Mouse (Mus musculus) adrenal gland, adult 8-10 months (tissue): ENCODE results near the gene Plekhg6. TPM values are rescaled to one million over a fixed set of nuclear protein-coding genes. Genes with fewer than 3 reads are reported as not detected.

Source experiments
- DNase-seq: peaks from one replicate; pipeline ENCODE4 v3.0.0; 2022
- total RNA-seq, 4 experiments: library from RNA; stranded (reverse); gene quantifications; 2 replicates each; pipeline ENCODE4 v1.2.4; 2022

The Plekhg6 gene
- total RNA-seq, 4 experiments from 2014 or later = 0.09 to 0.19 TPM; not detected in 2

DNA sequence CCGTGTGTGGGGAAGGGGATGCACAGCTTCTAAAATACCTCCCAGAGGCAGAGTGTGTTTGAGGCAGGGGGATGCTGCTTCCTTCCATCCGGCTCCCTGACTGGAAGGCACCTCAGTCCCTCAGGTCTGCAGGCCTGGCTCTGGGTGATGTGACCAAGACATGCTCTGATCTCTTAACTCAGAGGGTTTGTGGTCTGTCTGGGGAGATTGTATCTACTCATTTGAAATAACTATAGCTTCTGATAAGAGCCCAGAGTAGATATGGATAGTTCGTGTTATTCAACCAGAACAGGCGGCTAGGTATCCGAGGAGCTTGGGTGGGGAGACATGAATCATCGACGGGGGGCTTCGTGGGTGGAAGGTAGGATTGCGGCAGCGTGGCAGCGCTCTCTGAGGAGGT, 27.4 kb downstream of the Plekhg6 start:
- DNase-seq = no peak

DNA sequence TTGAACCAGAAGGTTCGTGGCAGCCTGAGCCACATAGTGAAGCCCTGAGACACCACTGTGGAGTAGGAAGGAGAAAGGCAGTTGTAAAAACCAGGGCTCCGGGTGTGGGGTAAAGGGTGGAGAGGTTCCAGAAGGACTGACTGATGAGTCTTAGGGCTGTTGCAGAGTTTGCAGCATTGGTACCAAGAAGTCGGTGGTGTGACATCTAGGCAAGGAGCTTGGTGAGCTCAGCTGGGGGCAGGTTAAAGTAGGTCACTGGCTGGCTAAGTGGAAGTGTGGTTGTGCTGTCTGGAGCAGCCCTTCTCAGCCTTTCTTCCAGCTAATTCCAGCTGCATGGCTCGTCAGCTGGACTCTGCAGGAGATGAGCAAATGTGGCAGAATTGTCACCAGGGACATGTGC, 27.8 kb downstream of the Plekhg6 start:
- DNase-seq = no peak

DNA sequence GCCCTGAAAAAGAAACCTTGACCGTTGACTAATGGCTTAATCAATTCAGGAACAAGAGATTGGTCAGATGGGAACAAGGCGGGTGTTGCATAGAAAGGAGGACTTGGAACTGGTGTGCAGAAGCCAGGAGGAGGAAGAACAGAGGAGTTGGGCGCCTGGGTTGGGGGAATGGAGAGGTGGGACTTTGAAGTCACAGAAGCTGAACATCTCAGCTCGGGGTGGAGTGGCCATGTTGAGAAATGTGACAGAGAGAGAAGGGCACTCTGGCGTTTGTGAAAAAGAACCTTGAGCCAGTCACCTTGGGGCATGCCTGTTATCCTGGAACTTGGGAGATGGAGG, 28.6 kb downstream of the Plekhg6 start:
- no peak for DNase-seq

DNA sequence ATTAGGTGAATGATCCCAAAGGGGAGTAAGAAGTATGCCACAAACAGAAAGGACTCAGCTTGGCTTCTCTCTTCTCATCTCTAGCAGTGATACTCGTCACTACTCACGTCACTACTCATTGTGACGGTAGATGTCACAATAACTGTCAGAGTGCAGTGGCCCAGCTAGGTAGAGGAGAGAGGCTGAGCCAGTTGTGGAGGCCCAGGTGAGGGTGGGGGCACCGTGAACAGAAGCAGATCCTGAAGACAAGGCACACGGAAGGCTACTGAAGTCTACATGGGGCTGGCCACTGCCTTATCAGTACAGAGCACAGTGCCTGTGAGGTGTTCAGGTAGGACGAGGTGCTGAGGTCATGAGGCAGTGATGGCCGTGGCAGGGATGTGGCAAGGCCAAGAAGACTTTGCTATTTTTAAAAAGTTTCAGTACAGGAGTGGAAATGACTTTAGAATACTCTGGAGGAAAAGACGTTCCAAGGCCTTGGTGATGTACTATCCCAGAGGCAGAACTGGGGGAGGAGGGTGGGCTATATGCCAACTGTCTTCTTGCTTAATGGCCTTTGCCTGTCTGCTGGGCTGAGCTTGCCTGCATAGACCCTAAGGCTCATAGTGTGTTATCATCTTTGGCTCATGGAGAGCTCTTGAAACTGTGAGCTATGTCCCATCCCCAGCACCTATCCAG, 29.1 kb downstream of the Plekhg6 start:
- DNase-seq = peak; percentile 87

DNA sequence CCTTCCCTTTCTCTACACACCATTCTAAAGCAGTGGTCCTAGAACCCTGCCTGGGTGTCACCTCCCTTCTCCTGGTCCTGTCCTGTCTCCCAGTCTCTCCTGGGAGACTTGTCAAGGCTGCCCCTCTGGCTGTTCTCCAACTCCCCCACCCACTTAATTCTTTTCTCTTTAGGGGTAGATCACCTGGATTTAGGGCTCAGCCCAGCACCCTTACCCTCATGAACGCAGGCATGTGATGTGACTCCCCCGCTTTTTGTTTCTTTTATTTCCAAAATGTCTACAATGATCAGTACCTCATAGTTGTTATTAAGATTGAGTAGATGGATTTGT, 29.6 kb downstream of the Plekhg6 start:
- no peak for DNase-seq

DNA sequence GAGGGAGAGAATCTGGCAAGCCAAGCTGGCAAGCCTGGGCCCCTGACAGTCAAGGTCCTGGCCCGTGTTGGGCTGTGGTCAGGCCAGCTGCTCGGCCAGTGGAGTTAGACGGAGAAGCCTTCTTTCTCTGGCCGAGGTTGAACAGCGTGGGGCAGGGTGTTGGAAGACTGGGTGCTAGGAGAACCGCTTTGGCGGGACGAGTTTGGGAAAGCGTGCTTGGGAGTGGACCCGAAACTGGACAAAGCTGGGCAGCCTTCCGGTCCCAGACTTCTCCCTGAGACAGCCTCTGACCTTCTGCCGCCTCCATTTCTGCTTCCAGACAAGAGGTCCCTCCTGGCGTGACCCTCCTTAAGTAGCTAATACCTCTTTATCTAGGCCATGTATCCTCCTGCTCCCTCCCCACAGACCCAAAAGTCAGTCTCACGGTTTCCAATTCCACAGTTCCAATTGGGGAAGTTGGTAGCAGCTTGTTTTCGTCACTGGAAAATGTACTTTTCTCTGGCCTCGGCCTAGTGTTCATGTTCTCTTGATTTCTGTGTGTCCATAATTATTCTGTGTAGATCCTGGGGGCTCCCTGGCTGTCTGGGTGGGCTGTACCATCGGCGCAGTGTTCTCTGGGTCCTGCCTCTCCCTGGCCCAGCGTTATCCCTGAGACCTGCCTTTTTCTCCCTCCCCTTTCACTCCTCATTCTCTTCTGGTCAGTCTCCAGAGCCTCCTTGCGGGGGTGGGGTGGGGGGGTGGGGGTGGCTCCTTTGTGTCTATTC, 30.2 kb downstream of the Plekhg6 start:
- DNase-seq = no peak

DNA sequence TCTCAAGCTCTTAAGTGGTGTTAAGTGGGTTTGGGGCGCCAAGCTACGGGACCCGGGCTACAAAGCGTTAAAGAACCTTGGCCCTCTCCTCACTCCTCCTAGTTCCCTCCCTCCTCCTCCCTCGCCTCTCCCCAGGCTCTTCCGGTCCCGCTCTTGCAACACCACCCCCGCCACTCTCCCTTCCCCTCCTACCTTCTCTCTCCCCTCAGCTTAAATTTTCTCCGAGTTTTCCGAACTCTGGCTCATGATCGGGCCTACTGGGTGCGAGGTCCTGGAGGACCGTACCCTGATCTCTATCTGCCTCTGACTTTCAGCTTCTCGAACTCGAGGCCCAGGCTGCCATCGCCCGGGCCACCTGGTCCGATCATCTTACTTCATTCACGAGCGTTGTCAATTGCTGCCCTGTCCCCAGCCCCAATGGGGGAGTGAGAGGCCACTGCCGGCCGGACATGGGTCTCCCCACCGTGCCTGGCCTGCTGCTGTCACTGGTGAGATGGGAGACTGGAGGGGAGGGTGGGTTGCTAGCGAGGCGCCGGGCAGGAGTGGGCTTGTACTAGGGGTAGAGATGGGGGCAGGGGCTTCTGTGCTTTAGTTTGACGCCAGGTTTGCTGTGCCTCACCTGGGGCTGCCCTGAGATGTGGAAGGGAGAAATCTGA, 30.9 kb downstream of the Plekhg6 start:
- DNase-seq = peak; percentile 72

DNA sequence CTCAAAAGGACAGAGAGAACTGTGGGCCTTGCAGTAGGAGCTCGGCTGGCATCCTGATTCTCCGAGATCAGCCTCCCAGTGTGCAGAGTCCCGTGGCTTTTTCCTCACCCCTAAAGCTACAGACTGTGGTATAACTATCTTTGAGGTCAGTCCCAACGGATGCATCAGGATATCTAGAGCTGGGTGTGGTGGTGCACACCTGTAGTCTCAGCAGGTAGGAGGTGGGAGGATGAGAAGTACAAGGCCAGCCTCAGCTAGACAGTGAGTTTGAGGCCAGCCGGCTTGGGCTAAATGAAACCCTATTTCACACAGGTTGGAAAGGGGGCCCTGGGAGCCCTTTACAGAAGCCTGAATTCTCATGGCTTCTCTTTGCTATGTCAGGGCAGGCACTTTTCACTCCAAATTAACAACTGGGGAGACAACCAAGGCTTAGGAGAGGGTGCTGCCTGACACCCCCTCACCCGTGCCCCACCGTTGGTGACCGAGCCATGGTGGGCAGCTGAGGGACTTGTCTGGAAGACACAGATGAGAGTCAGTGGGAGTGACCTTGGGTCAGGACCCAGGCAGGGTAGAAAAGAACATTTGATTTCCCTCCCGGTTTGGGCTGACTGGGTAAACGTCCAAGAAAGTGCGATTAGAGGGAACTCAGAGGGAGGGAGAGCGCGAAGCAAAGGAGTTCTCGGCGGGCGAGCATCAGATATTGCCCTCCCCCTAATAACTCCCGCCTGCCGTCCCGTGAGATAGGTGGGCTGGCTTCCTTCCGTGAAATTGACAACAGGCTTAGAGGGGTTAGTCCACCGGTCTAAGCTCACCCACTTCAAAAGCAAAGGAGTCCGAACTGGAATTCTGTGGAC, 31.6 kb downstream of the Plekhg6 start, which contains the start of gene Tnfrsf1a:
Gene Tnfrsf1a (plus strand): TSS at position 642 of the 854 bp plus-strand sequence.
- DNase-seq = no peak

DNA sequence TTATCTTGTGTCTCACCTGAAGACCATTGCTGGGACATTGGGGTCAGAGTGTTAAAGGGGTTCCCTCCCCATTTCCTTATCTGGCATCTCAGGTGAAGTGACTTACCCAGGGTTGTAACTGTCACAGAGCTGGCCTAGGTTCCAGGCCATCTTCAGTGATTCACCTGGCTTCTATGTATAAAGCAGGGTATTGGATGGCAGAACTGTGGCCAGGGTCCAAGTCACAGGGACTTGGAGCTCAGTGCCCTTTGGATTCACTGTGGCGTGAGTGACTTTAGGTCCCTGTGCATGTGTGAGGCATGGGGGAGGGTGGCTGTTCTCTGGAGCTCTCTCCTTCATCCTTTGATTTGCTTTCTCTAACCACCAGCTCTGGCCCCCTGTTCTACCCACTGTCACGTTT, 34.6 kb downstream of the Plekhg6 start:
- DNase-seq = no peak

DNA sequence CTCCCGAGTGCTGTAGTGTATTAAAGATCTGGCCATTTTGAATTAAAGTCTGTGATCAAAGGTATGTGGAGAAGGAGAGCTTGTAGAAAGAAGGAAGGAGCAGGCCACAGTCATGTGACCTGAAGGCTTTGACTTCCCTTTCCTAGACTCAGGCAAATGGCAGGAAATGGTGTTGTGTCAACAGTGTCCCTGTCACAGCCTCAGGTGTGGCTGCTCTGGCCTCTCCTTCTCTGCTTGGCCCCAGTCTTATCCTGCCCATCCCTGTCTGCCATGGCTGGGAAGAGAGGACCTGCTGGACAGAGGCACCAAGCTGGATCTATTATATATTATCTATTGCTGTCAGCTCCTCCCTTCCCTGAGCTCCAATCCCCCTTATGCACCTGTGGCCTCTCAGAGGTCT, 35.0 kb downstream of the Plekhg6 start:
- no peak for DNase-seq

DNA sequence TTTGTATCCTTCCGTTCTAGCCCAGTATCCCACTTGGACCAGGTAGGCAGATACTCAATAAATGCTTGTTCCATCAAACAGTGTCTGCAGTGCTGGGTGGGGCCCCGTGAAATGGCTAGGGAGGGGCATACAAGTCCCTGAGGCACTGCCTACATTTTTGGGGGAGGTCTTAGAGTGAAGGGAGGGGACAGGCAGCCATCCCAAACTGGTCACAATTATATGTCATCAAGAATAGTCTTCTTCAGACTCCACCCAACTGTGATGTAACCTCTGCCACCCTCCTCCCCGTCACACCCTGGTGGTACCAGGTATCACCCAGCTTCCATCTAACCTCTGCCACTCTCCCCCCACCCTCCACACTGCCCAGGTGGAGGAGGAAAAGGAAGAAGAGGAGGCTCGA, 35.7 kb downstream of the Plekhg6 start:
- no peak for DNase-seq

DNA sequence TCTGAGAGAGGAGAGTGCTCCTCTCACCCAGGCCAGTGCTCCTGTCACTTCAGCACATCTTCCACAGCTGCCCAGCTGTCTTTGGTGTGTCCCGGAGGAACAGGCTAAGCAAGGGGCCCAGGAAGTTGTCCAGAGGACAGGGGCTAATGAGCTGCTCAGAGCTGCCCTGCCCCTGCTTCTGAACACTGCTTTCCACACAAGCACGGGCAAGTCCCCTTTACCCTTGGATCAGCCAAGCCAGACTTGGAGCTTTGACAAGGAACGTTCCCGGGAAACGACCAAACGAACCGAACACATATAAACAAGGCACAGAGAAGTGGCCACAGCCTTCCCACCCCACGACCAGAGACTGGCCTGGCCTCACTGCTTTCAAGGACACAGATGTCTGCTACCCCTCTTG, 36.5 kb downstream of the Plekhg6 start:
- DNase-seq = no peak

DNA sequence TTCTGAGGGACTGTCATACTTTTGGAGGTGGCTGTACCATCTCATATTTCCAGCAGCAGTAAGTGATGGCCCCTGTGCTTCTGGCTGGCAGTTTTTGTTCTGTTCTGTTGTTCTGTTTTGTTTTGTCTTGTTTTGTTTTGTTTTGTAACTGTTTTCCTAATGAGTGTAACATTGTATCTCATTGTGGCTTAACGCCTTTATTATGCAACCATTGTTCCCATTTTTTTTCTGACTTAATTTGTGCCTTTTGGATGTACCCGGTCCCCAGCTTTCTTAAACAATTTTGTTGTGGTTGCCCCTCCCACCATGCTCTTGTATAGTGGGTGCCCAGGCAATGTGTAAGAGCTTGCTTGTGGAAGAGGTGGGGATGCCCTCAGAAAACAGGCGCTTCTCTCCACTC, 38.4 kb downstream of the Plekhg6 start:
- DNase-seq = no peak

DNA sequence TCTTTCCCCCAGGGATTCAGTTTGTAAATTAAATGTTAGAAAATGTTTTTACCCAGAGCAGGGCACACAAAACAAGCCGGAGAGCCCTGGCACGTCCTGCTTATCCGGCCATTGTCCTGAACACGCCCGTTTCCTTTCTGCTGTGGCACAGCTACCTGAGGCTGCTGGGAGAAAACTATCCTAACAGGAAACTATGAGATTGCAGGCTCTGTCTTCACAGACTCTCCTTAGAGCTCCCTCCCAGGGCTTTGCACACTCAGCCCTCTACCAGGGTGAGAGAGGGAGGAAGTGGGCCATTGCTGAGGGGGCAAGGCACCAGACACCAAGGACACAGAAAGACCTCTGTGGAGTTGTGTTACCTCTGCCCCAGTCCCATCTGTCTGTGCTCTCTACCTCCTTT, 40.3 kb downstream of the Plekhg6 start:
- DNase-seq = no peak

DNA sequence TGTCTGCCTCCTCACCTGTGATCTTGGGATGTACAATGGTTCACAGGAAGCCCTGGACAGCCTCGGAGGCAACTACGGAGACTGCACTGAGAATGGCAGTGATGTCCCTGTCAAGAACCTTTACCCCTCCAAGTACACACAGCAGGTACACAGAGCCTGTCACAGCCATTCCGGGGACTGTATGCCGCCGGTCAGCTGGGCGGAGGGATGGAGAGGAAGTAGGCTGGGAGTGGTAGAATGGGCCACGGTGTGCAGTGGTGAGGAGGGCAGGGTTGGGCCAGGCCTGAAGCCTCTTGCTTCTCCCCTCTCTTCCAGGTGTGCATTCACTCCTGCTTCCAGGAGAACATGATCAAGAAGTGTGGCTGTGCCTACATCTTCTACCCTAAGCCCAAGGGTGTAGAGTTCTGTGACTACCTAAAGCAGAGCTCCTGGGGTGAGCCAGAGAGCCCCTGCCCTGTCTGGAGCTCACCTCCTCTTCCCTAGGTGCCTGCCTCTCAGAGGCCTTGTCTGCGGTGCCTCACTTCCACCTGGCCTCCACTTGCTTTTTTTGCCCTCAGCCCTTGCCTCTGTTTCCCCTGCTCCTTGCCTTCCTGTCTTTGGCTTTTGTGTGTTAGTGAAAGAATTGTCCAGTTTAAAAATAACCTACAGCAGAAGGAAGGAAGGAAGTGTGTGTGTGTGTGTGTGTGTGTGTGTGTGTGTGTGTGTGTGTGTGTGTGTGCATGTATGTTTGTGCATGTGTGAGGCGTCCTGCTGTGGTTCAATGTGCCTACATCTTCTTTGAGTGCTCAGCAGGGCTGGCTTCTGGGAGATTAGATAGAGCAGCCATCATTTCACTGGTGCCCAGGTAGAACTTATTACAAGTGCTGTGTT, 41.6 kb downstream of the Plekhg6 start:
- DNase-seq = no peak

DNA sequence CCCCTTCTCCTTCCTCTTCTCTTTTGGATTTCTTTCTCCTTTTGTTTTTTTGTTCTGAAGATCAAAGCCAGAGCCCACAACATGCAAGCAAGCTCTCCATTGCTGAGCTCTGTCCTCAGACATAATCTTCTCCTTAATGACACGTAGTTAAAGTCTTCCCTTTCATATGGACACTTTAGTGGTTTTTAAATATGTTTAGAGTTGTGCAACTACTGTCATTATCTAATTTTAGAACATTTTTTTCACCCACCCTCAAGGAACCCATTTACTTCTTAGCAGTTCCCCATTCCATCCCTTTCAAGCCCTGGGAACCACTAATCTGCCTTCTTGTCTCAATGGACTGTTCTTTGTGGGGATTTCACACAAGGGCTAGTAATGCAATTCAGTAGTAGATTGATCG, 46.2 kb downstream of the Plekhg6 start:
- DNase-seq = no peak

DNA sequence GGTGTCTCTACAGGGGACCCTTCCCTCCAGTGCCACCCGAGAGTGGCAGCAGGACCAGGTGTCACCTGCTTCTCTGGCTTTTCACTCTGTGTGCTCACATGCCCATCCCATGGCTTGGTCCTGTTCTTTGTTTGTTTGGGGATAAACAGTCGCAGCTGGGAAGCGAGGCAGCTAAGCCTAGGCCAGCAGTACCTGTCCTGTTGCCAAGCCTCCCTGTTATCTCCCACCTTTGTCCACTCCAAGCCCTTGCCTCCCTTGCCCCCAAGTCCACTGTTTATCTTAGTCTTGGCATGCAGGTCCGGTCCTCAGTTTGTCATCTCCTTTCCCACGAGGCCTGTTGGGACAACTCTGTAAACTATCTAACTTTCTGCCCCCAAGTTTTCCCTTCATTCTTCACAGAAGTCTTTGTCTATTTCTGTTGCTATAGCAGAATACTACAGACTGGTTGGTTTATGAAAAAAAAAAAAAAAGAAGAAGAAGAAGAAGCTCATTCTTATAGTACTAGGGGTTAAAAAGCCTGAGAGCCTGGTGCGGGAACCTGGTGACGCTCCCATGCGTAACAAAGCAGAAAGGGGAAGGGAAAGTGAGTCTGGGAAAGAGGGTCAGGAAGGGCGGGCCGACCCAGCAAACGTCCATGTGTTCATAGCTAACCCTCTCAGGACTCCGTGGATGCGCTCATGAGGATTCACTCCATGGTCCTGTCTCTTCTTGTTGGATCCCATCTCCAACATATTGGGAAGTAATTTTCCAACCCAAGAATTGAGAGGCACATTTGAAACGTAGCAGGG, 47.3 kb downstream of the Plekhg6 start:
- no peak for DNase-seq

DNA sequence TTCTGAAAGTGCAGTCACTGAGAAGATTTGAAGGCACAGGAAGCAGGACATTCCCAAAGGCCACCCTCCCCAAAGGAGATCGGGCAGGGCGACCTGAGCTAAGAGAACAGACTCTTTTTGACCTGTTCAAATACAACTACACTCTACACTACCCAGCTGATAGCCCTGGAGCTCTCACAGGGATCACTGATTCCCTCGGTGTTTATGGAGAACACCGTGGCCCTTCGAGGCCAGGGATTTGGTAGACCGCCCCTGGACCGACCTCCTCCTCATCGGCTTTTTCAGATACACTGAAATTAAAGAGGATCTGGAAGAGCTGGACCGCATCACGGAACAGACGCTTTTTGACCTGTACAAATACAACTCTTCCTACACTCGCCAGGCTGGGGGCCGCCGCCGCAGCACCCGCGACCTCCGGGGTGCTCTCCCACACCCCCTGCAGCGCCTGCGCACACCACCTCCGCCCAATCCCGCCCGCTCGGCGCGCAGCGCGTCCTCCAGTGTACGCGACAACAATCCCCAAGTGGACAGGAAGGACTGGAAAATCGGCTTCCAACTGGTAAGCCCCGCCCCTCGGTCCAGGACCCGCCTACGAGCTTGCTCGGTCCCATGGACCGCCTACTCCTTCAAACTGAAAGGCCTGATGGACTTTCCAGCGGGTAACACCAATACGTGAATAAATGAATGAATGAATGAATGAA, 49.8 kb downstream of the Plekhg6 start:
- DNase-seq = peak; percentile 94

DNA sequence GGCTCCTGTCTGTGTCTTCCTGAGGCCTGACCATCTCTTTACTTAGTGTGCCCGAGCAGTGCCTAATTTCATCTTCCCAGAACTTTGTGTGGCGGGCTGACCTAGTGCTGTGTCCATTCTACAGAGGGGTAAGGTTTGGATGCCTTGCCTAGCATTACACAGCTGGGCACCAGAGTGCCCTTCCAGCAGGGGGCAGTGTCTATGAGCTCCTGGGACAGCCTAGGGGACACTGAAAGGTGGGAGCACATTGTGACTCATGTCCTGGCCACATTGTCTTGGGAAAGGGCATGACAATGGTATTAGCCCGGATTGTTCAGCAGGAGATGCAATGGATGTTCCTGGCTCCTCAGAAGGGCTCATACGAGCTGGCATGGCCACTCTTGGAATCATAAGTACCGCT, 52.4 kb downstream of the Plekhg6 start:
- peak; percentile 36 for DNase-seq

DNA sequence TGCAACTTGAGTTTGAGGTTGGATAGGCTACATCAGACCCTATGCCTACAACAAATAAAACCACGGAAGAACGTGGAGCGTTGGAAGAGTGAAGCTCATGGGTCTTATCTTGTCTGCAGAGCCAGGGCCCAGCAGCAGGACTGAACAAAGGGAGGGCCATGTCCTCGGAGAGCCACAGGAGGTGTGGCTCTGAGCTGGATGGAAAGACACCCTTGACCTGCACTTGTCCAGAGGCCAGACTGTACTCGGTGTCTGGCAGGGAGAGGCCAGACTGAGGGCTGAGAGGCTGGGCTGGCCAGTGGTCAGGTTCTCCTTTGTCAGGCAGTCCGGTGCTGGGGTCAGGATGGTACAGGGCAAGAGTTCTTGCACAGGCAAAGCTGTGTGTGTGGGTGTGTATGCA, 55.3 kb downstream of the Plekhg6 start:
- peak; percentile 52 for DNase-seq
